Mouse (Mus musculus): ENCODE data around the gene Gm20877. TPM values are rescaled to one million over a fixed set of nuclear protein-coding genes. Genes with fewer than 3 reads are reported as not detected.
"Not testable (repeated sequence)": the region's sequence is repeated elsewhere in the genome, so short reads cannot be mapped to it uniquely, and the experiment has no call there.

Gene Gm20877
- polyA plus RNA-seq (2015; fragmentation: Nextera tagmentation; extraction: Ambion mirVana) = not detected in 2 replicates

DNA sequence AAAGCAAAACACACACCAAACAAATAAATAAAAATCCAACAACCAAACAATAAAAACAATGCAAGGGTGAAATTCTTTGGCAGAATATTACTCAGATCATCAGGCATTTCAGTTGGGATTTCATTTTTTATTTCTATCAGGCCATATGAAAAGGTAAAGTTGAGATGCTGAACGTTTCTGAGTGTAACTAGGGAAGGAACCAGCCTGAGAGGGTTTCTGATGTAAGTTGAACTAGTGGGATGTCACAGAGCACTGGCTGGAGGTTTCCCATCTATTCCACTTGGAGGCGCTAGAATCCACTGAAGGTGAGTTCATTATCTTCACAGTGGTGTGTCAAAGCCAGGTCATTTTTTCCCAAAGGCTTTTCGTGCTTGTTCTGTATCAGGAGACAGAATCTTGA is at the start of gene Gm20877:
Gene Gm20877 (plus strand): TSS at position 301 of the 400 bp plus-strand sequence.
- not testable (repeated sequence) for H3K4me1 ChIP-seq; H3K4me2 ChIP-seq (replicated peaks); H3K27ac ChIP-seq; H3K36me3 ChIP-seq; H3K9me3 ChIP-seq; H3K27me3 ChIP-seq; ATAC-seq (ENCODE audit: low FRiP score, low read depth); H3K4me3 ChIP-seq; H3K9ac ChIP-seq
- no CpG with 5 or more reads among the region's 3 CpGs for WGBS

Measured in limb, embryonic 13.5 days (tissue).